Mouse (Mus musculus): ENCODE measurements at regions not wholly inside any gene's neighbourhood (a gene's known extent, or its start where the extent isn't known, plus 50 kb on each side); places are given as distances from the start of the nearest gene placed in this dataset.

DNA sequence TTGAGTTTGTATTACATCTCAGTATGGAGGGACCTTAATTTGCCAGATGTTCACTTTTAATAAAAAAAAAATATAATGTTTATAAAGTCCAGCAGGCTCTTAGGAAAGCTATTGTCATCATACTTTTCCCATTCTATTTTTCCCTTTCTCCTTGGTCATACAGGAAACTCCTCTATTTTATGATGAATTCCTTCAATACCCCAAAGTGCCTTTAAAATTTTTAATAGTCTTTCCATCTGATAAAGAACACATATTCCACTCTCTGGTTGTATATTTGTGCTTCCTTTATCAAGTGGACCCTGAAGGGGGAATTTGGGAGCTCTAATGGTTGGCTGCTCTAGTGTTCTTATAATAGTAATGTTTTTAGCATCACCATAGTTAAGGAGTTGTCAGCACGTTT is 2253.8 kb upstream of the Pcdh20 start:
- DNase-seq (ENCODE audit: low read depth, low spot score): no peak

DNA sequence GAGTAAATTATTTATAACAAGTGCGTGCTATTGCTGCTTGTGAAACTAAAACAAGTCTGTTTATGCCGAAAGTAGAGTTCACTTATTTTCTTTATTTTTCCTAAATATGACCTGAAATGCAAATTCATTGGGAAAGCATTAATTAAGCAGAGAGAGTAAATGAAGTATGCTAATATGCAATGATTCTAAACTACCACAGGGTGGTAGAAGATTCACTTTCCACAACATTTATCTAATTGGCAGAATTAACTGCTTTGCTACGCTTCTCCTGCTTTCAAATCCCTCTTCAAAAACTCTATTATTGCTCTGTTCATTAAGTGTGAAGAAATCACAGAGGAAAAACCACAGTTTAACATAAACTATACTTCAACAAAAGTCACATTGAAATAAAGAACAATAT is 2209.2 kb upstream of the Pcdh20 start:
- DNase-seq (ENCODE audit: low read depth, low spot score): peak; percentile 2

DNA sequence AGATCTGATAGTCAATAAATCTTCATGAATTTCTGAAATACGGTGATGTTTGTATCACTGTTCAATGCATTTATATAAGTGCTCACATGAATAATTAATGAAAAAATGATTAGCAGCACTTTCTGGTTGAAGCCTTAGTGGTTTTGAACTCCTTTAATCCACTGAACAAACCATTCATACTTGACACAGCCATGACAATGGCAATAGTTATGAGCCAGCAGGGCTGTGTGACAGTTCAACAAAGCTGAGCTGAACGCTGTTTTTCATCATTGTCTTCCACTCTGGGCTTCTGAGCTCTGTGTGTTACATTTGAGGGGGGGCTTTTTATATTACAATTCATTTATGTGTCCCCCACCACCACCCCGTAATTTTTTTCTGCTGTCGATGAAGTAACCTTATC is 2199.2 kb upstream of the Pcdh20 start:
- no peak for DNase-seq (ENCODE audit: low read depth, low spot score)
